Mouse (Mus musculus) gonadal fat pad, adult 2 months (tissue): Measurements from ENCODE around the gene S100a16. TPM values are rescaled to one million over a fixed set of nuclear protein-coding genes. Genes with fewer than 3 reads are reported as not detected.

Experiments used
- DNase-seq: peaks from one replicate; pipeline ENCODE4 v3.0.0-alpha.2; 2012; ENCODE audit warnings: low read depth
- polyA plus RNA-seq: library from polyadenylated mRNA; depleted of rRNA; stranded (reverse); fragments of >200 nt; gene quantifications from 2 replicates; pipeline ENCODE4 v1.2.3, GENCODE M21; 2012; rRNA removed

Gene S100a16
- polyA plus RNA-seq, result 161 and 192 TPM in 2 replicates

GRCm38 (mm10) chr3:90537141-90537904, at the start of gene S100a16:
Gene S100a16, plus strand, starts transcription at chr3:90537254.
- DNase-seq, result no peak

DNA sequence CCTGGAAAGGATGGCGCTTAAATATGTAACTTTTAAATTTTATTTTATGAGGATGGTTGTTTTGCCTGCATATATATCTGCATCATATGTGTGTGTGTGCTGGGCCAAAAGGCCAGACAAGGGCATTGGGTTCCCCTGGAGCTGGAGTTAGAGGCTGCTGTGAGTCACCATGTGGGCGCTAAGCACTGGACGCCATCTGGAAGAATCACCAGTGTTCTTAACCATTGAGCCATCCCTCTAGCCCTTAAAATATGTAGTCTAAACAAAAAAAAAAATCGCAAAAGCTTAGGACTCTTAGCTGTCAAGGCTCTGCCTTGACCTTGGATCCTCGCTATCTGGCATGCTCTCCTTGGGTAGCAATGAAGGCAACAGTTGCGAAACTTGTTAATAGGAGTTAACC, 48.5 kb upstream of the S100a16 start:
- DNase-seq, result no peak

DNA sequence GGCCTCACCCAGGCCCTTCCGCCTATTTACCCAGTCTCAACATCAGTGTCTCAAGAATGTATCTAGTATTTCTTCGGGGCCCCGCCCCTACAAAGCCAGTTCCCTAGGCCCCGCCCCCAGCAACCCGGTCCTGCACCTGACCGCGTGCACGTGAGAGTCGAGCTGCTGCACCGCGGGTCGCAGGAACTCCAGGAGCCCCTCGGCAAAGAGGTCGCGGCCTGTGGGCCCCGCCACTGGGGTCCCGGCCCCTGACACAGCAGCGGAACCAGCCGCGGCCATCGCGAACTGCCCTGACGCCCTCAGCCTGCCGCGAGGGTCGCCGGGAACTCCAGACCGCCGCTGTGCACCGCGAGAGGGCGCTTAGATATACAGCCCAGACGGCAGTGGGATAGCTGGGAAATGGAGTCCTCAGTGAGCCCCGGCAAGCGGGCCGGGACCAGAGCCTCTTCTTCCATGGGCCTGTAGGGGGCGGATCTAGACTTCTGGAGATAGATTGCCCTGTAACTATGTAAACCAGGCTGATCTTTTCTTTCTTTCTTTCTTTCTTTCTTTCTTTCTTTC, 46.3 kb upstream of the S100a16 start, which contains the start of gene Snapin:
Gene Snapin (minus strand): TSS at position 338 of the 561 bp plus-strand sequence.
- no peak for DNase-seq

DNA sequence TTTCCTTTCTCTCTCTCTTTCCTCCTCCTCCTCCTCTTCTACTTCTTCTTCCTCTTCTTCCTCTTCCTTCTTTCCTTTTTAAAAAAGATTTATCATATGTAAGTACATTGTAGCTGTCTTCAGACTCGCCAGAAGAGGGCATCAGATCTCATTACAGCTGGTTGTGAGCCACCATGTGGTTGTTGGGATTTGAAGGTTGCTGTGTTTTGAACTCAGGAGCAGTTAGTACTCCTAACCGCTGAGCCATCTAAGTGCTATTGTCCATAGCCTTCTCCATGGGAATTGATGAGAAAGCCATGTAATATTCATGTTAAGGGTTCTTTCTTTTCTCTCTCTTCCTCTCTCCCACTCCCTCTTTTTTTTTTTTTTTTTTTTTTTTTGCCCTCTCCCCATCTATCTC, 45.7 kb upstream of the S100a16 start:
- DNase-seq, result no peak

GRCm38 (mm10) chr3:90493831-90494540, 43.1 kb upstream of the S100a16 start:
- DNase-seq, result no peak

DNA sequence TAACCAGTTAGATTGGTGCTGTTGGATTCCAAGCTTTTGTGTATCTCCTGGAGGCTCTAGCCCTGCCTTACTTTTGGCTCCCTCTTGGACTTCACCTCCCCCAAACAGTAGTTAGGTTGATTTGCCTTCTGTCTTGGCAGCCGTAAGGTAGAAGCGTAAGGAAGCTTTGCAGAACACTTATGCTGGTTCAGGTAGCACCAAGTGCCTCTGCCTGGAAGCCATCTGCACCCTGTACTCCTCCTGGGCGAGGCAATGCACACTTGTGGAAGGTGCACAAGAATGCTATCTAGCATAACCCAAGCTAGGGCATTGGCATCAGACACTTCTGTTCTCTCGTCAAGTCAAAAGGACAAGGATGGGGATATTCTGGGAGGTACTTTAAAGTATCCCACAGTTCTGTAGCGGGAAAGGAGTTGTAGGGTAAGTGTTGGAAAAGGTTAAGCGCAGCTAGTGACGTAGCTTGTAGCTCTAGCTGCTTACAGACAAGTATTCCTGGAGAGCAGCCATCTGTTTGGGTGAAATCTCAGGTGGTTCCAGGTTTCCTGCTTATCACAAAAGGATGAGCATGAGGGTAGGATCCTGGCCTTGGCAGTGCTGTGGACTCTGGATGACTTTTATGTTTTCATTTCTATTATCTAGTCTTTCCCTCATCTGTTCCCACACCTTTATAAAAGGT, 41.1 kb upstream of the S100a16 start:
- DNase-seq, result no peak

DNA sequence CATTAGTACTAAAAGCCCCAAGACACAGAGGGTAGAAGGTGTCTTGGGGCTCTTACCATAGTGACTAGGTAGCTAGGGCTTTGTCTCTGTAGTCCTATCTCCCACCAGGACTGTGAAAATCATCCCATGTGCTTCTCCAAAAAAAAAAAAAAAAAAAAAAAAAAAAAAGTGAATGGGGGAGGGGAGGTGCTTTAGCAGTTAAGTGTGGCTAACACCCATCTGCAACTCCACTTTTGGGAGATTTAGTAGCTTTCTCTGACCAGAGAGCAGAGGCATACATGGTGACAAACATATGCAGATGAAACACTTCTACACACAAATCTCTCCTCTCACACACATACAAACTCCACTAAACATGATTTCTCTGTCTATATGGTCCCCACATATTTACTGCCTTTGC, 39.5 kb upstream of the S100a16 start:
- no peak for DNase-seq

GRCm38 (mm10) chr3:90503444-90503843, 33.6 kb upstream of the S100a16 start:
- no peak for DNase-seq

DNA sequence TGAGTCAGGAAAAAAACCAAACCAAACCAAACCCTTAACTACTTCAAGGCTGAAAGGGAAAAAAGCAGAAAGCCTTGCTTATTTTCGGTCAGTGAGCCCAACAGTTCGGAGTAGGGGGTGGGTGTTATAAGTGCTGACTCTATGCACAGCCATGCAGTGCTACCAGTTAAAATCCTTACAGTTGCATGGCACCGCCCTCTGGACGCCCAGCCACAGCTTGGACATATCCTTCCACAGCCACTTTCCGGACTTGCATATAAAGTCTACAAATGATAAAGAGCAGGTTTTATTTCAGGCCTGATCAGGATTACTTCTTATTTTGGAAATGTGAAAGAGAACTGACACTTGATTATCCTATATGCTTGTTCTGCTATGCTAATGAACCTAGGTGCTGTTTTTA, 31.8 kb upstream of the S100a16 start:
- DNase-seq, result no peak

DNA sequence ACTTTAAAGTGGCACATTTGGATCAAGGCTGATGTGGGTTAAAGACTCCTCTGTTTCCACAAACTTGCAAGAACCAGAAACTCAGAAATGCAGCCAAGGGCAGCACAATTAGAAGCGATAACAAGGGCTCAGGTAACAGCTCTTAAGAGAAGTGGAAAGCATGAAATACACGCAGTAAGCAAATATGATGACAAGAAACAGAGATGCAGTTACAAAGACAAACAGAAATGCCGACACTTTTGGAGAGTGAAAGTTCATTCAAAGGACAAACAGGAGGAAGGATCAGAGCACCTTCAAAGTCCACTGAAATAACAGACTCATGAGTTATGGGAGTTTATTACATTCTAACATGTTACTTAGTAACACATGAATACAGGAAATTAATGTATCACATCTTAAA, 30.7 kb upstream of the S100a16 start:
- DNase-seq, result no peak

DNA sequence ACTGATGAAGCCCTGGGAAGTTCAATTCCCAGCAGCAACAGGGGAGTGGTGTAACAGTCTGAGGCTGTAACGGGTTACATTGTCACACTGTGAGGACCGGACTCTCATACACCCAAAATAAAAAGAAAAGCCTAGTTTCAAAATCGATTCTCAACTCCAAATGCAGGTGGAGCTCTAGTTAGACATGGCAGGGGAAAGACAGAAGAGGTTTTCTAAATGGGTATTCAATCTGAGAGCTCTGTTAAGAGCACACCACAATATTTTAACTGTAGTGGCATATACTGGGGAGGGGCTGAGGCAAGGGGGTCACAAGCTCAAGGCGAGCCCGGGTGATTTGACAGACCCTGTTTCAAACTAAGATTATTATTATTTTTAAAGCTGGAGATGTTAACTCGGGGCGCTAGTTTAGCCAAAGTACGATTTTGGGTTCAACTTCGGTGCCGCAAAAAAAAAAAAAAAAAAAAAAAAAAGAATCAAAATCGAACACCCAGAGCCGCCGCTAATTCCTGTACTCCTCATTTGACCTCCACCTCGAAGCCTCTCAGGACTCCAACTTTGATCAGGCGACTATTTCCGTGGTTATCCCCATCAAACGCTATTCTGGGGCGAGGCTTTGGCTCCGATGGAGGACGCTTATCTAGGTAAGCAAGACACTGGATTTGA, 28.6 kb upstream of the S100a16 start:
- DNase-seq, result no peak

DNA sequence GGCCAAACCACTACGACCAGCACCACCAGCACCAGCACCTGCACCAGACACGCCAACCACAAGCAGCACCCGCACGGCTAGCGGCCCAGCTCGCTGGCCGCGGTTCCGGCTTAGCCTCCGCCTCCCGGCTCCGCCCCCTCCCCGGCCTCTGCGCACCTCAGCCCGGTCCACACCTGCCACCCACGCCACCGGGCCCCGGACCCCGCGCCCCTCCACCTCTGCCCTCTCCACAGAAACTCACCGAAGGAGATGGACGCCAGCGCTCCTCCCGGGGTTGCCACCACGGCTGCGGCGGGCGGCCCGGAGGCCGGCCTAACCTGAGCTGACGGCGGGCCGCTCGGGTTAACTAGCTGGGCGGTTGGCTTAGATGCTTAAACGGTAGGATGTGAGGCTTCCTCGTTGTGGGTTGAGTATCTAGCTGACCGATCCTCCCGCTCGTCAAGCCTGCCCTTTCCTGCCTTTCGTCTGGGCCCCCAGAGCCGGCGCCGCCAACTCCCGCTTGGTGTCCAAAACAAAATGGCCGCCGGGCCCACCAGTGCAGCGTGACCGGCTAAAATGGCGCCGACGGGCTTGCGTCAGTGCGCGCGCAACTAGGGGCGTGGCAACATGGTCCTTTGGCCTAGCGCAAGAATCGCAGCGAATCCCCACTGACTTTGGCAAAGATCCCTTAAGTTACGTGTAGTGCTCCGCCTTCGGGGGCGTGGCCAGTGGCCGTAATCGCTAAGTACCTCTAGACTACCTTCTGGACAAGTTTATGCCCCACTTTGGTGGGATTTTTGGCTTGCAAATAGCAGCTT, 27.9 kb upstream of the S100a16 start, which contains the start of gene Chtop:
Gene Chtop (minus strand): TSS at position 549 of the 797 bp plus-strand sequence.
- no peak for DNase-seq

DNA sequence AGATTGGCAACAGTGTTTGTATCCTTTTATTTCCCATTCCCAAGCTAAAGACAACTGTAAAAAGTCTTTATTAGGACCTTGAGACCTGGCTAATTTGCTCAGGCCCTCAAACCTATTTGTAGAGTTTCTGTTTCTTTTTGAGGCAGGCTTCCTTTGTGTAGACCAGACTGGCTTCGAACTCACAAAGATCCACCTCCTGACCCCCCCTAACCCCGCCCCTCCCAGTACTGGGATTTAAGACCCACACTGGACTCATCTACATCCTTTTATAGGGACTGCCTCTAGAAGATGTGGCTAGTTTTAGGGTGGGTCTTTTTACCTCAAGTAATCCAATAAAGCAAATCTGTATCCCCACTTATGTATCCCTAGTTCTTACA, 27.3 kb upstream of the S100a16 start:
- DNase-seq, result no peak

DNA sequence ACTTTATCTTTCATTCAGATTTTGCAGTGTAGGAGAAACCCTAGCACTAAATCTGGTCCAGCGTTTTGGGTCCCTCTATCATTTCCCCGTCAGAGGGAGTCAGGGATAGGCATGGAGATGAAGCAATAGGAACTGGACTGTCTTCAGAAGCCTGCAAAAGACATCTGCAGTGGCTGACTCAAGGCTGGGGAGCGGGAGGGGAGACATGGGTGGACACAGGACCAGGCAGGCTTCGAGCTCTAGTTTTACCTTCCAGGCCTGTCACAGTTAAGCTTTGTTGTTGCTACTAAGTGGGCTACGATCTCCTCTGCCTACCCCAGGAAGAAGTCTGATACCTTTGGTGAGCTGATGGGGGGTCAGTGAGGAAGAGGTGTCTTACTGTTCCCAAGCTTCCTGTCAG, 24.8 kb upstream of the S100a16 start:
- no peak for DNase-seq

DNA sequence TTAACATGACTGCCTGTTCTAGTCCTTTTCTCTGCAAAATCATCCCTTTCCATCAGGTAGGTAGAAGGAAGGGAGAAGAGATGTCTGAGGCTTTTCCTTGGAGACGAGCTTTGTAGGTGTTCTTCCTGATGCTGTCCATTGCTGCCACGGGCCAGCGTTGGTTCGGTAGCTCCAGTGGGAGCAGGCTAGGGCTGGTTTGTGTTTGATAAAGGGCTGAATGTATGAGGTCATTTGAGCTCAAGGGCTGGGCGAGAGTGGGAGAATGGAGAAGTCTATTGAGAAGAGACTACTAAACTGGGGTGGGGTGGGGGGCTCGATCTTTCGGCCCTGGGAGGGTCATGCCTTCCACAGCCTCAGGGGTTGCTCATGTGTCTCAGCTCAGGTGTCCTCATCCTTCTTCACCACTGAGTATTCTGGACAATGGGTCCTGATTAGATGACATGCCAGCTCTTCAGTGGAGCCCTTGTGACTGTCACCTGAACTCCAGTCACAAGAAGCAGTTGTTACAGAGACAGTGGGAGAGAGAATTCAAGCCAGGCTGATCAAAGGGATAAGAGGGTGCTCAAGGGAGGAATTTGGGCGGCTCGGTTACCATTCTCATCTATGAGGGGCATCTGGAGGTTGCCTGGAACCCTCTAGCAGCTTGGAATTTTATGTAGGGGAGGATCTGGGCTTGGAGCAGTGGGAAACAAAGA, 24.0 kb upstream of the S100a16 start:
- no peak for DNase-seq

GRCm38 (mm10) chr3:90513796-90514590, 23.1 kb upstream of the S100a16 start, which contains the start of the genes S100a1 and S100a13:
Gene S100a1, minus strand, starts transcription at chr3:90514392.
Gene S100a13, plus strand, starts transcription at chr3:90514435.
- DNase-seq, result no peak

- no peak for DNase-seq
Measured at GRCm38 (mm10) chr3:90514691-90515090, 22.4 kb upstream of the S100a16 start.

DNA sequence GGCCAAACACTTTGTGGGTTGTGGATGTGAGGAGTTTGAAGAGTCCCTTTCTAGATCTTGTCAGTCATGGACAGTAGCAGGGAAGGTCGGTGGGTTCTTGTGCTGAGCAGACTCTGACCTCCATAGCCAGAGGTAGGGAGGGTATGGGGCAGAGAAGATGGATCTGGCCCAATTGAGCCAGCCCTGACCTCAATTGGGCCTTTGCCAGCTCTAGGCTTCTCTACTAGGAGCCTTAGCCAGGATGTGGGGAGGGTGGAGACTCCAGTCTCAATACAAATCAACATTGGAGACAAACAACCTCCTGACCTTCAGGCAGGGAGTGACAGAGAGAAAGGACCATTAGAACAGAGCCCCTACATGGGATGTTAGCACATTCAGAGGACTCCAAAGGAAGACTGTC, 21.8 kb upstream of the S100a16 start:
- DNase-seq, result no peak

GRCm38 (mm10) chr3:90515789-90516188, 21.3 kb upstream of the S100a16 start:
- no peak for DNase-seq
